Mouse (Mus musculus): ENCODE measurements at regions not wholly inside any gene's neighbourhood (a gene's known extent, or its start where the extent isn't known, plus 50 kb on each side); places are given as distances from the start of the nearest gene placed in this dataset.

DNA sequence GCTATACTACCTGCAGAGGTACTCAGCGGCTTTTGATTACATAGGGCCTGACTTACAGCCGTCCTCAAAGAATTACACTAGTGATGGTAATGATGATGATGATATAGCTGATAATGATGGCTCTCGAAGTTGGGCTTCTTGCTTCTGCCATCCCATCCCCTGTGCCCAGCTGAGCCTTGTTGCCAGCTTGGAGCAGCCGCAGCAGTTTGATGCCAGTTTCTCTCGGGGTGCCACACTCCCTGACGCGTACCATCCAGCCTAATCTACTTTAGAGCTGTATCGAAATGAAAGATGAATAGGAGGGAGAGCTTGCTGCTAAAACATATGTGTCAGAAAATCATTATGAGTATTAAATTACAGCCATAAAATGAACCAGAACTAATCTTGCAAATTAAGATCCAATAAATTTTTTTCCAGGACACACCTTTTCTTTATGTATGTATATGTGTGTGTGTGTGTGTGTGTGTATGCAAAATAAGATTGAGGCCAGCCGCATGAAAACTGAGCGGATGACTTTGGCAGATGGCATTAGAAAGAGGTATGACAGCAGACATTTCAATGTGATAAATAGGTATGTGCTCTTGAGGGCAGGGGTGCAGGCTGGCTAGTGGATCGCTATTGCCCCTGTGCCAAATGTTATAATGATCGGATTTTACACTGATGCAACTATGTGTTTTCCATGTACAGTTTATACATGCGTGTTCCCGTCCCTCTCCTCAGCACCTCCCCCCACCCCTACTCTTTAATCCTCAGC is 443.3 kb downstream of the Cd83 start:
- ATAC-seq (replicated peaks in 1 of 2; ENCODE audit: insufficient read depth in 1 of 2, low FRiP score in 2 of 2, low TSS enrichment in 1 of 2, low read depth in 1 of 2, poor library complexity in 2 of 2, severe bottlenecking in 2 of 2), result no peak

DNA sequence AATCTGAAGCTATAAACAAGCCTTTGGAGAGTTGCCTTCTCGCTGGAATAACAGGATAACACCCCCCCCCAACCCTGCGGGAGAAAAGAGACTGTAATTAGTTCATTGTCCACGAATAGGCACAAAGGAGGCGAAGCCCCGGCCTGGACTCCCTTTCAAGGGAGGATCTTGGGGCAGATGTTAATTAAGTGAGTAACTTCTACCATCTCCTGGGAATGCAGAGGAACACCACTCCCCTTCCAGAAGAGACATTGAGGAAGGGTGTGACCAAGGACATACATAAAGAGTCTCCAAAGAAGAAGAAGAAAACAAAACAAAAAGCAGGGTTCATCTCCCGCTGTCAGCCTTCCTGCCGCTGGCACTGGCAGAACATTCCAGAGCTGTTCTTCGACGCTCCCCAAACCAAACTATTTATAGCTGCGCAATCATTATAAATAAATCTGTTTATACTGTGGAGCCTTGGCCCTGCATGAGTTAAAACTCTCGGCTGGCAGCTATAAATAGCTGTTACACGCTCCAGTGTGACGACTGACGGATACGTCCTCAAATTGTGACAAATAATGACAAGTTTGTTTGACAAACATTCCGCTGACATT is 444.1 kb downstream of the Cd83 start:
- ATAC-seq (replicated peaks in 1 of 2; ENCODE audit: insufficient read depth in 1 of 2, low FRiP score in 2 of 2, low TSS enrichment in 1 of 2, low read depth in 1 of 2, poor library complexity in 2 of 2, severe bottlenecking in 2 of 2), result no peak

DNA sequence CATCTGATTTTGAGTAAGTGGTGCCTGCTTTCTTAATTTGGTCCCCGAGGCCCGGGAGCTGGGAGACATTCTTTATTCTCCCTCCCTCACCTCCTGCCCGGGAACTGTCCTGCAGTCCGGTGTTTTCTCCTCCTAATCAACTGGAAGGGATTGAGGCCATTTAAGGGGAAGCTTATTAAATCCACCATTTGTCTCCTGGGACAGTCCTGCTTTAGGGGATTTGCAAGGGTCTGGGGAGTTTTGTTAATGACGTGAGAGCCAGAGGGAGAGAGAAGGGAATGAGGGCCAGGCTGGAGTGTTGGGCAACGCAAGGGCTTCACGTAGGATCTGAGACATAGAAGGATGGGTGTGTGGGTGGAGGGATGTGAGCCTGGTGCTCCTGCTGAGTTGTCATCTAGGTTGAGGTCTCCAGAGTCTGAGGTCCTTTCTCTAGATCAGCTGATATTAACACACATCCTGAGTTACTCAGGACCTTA is 444.6 kb downstream of the Cd83 start:
- ATAC-seq (replicated peaks in 1 of 2; ENCODE audit: insufficient read depth in 1 of 2, low FRiP score in 2 of 2, low TSS enrichment in 1 of 2, low read depth in 1 of 2, poor library complexity in 2 of 2, severe bottlenecking in 2 of 2), result no peak

DNA sequence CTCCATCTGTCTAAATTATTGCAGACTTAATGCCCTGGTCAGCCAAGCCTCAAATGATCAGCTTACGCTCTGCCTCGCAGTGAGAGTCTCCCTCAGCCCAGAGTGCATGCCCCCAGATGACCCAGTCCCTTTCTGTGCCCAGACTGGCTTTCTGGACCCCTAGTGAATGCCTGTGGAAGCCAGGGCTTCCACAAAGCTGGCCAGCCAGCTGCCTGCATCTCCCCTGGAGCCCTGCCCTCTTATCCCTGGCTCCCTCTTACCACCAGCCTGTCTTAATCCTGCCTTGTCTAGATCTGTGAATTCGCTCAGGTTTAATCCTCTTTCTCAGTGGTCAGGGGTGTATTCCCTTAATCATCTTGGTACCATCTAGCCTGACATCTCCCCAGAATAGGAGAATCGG is 446.8 kb downstream of the Cd83 start:
- no peak for ATAC-seq (replicated peaks in 1 of 2; ENCODE audit: insufficient read depth in 1 of 2, low FRiP score in 2 of 2, low TSS enrichment in 1 of 2, low read depth in 1 of 2, poor library complexity in 2 of 2, severe bottlenecking in 2 of 2)

DNA sequence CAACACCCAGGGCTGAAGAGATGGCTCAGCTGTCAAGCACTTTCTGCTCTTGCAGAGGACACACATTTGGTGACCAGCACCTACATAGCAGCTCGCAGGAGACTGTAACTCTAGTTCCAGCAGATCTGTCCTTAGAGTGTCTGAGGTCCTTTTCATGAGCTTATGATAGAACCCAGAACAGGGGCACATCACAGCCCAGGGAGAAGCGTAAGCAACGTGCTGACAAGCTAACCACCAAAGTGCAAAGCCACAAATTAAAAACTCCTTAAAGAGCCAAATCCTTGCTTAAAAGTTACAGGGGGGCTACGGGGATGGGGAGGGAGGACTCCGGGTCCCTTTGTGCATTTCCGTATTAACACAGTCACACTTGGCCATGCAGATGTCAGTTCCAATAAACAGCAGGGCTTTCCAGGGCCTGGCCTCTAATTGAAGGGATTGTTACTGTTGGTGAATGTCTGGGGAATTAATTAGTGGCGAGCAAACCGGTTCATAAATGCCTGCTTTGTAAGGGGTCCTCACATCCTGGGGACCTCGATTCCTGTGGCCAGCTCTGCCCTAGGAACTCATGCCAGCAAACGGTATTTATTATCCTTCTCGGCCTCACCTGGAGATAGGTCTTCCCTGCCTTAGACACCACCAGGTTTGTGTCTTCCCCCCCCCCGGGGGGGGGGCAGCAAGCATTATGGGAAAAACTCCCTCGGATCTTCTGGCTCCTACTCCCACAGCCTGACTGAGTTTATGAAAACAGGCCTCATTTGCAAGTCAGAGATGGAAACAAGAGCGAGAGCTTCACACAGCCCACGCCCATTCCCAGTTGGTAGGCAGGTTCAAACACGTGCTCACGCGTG is 447.5 kb downstream of the Cd83 start:
- ATAC-seq (replicated peaks in 1 of 2; ENCODE audit: insufficient read depth in 1 of 2, low FRiP score in 2 of 2, low TSS enrichment in 1 of 2, low read depth in 1 of 2, poor library complexity in 2 of 2, severe bottlenecking in 2 of 2), result no peak

DNA sequence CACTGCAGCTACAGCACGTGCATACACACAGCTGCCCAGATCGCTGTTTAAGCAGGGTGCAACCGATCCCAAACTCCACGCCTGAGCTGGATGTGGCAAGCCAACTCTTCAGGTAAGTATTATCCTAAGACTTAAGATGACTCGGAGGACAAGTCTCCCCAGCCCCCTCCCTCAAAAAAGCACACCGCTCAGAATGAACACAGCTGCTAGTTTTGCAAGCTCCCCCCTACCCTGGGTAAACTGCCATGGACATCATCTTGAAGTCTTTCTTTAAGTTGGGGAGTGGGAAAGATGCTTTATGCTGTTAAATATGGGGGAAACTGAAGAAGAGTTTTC is 448.1 kb downstream of the Cd83 start:
- ATAC-seq (replicated peaks in 1 of 2; ENCODE audit: insufficient read depth in 1 of 2, low FRiP score in 2 of 2, low TSS enrichment in 1 of 2, low read depth in 1 of 2, poor library complexity in 2 of 2, severe bottlenecking in 2 of 2), result no peak

DNA sequence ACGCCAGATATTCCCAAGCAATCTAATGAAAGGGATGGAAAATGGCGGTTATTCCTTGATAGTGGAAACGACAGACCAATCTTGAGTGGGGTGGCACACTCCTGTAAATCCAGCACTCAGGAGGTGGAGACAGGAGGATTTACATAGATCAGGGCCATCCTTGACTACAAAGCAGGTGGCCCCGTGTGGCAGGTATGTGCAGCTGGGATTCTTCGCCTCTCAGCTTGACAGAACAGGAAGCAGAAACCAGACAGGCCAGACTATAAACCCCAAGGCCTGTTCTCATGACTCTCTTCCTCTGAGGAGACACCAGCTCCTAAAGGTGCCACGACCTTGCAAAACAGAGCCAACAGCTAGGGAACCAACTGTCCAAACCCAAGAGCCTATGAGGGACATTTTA is 449.7 kb downstream of the Cd83 start:
- ATAC-seq (replicated peaks in 1 of 2; ENCODE audit: insufficient read depth in 1 of 2, low FRiP score in 2 of 2, low TSS enrichment in 1 of 2, low read depth in 1 of 2, poor library complexity in 2 of 2, severe bottlenecking in 2 of 2), result no peak

DNA sequence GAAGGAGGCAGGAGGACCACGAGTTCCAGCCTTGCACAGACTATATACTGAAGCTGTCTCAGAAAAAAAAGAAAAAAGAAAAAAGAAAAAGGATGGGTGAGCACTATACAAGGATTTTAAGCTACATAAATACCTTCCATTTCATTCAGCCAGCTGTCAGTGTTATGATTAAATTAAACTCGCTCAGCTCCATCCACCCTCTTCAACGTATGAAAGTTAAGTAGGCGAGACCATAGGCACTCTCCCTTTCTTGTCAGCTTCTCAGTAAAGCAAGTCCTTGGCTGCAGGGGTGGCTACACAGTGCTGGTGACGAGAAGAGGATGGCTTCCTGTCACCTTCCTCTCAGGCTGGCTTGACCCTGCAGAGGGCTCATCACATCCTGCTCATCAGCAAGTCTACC is 450.7 kb downstream of the Cd83 start:
- ATAC-seq (replicated peaks in 1 of 2; ENCODE audit: insufficient read depth in 1 of 2, low FRiP score in 2 of 2, low TSS enrichment in 1 of 2, low read depth in 1 of 2, poor library complexity in 2 of 2, severe bottlenecking in 2 of 2), result no peak

DNA sequence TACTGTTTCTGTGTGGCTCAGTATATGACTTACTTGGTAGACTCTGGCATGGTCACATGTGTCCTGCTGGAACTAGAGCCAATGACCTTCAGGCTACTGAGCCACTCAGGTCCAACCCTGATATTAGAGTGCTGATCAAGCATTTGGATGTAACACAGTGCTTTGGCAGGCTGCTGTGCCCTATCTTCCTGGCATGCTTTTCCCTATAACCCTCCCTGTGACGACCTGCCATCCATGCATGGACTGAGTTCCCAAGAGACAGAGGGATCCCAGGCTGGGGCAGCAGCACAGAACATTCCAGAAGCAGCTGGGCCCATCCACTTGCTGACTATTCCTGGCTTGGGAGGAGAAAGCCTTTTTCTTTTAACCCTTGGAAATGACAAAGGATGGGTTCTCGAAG is 451.4 kb downstream of the Cd83 start:
- ATAC-seq (replicated peaks in 1 of 2; ENCODE audit: insufficient read depth in 1 of 2, low FRiP score in 2 of 2, low TSS enrichment in 1 of 2, low read depth in 1 of 2, poor library complexity in 2 of 2, severe bottlenecking in 2 of 2), result no peak

DNA sequence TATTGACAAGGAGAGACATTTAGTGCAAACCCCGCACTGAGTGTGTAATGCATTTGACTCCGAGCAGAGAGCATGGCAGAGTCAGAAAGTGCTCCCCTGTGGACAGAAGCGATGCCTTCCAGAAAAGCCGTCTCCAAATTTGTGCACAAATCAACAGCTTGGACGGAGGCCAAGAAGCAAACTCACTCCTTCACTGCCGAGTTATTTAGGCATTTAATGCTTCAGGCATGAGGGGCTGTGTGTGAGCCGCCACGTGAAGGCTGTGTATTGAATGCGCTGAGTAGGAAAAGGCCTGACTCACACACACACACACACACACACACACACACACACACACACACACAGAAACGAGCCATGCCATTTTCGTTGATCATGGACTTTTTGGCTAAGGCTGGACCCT is 453.7 kb downstream of the Cd83 start:
- ATAC-seq (replicated peaks in 1 of 2; ENCODE audit: insufficient read depth in 1 of 2, low FRiP score in 2 of 2, low TSS enrichment in 1 of 2, low read depth in 1 of 2, poor library complexity in 2 of 2, severe bottlenecking in 2 of 2), result no peak

DNA sequence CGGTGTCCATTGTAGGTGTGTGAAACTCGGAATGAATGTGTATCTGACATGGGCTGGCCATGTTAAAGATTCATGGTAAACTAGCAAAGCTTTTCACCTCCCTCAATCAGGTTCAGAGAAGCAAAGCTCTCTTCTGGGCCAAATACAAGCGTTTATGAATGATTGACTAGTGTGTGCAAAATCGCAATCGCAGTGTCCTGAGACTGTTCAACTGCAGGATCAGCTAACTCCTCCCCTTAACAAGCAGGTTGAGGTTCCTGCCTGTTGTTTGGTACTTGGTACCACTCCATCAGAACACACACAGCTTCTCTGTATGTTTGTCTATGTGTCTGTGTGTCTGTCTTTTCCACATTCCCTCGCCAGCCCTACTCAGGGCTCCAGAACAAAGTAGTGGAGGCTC is 458.6 kb downstream of the Cd83 start:
- ATAC-seq (replicated peaks in 1 of 2; ENCODE audit: insufficient read depth in 1 of 2, low FRiP score in 2 of 2, low TSS enrichment in 1 of 2, low read depth in 1 of 2, poor library complexity in 2 of 2, severe bottlenecking in 2 of 2), result no peak

DNA sequence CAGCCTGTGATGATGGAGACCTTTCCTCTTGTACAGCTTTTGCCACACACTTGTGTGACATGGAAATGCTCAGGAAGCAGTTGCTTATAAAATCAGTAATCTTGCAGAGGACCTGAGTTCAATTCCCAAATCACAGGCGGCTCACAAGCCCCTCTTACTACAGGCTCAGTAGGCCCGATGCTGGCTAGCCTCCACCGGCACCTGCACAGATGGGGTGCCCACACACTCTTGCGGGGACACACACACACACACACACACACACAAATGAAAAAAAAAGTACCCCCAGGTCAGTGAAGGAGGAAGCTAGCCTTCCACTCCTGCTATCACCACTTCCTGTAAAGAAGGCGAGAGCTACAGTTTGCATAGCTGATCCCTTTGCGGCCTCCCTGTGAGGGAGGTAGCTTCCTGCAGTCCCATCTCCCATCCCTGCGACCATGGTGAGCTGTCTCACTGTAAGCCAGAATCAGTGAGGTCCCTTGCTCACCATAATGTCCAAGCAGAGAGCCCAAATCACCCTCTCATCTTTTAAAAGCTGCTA is 462.2 kb downstream of the Cd83 start:
- ATAC-seq (replicated peaks in 1 of 2; ENCODE audit: insufficient read depth in 1 of 2, low FRiP score in 2 of 2, low TSS enrichment in 1 of 2, low read depth in 1 of 2, poor library complexity in 2 of 2, severe bottlenecking in 2 of 2), result peak; percentile 53 to 69

DNA sequence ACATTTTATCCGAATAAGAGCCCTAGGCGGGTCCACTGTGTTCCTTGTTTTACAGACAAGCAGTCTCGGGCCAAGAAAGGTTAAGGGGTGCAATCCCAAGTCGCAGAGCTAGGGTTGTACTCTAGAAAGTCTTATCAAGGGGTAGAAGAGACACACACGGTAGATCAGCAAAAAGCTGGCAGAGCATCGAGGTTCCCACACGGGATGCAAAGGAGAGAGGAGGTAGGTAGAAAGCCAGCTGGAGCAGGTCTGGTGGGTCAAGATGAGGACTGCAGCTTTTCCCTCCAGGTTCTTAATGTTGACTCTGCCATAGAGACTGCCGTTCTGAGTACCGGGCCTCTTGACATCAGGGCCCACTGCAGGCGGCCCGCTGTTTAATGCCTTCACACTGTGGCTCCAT is 463.3 kb downstream of the Cd83 start:
- ATAC-seq (replicated peaks in 1 of 2; ENCODE audit: insufficient read depth in 1 of 2, low FRiP score in 2 of 2, low TSS enrichment in 1 of 2, low read depth in 1 of 2, poor library complexity in 2 of 2, severe bottlenecking in 2 of 2), result no peak

DNA sequence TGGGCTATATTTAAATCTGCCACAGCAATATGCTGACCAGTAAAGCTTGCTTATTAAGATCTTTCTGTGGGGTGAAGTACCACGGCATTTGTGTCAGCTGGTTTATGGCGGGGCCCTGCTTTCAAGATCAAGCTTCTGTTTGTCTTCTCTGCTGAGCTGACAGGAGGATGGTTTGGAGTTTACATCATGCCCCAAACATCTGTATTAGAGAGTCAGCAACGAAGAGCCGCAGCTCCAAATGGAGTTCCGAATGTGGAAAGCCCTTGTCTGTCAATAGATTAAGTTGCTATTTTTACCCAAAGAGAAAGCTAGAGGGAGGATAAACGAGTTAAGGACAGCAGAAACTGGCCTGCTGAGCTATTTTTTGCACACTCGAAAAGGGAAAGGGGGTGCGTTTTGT is 463.8 kb downstream of the Cd83 start:
- no peak for ATAC-seq (replicated peaks in 1 of 2; ENCODE audit: insufficient read depth in 1 of 2, low FRiP score in 2 of 2, low TSS enrichment in 1 of 2, low read depth in 1 of 2, poor library complexity in 2 of 2, severe bottlenecking in 2 of 2)

DNA sequence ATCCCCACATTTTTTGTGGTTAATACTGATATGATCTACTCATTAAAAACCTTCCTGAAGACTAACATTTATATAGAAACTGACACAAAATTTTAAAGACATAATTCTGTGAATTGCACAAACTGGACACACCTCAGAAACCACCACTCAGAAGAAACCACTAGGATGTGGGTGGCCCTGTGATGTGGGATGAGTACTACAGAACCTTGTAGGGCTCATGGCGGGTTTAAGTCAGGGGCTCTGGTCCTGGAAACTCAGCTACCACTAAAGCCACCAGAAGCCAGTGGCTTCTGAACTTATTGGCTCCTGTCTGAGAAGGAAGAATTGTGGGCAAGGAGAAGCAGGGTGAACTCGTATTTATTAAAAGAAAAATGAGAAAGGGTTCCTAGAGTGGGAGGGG is 464.5 kb downstream of the Cd83 start:
- peak in 1 of 2 experiments; percentile 18; a peak in 1 of 4 replicates for ATAC-seq (replicated peaks in 1 of 2; ENCODE audit: insufficient read depth in 1 of 2, low FRiP score in 2 of 2, low TSS enrichment in 1 of 2, low read depth in 1 of 2, poor library complexity in 2 of 2, severe bottlenecking in 2 of 2)

DNA sequence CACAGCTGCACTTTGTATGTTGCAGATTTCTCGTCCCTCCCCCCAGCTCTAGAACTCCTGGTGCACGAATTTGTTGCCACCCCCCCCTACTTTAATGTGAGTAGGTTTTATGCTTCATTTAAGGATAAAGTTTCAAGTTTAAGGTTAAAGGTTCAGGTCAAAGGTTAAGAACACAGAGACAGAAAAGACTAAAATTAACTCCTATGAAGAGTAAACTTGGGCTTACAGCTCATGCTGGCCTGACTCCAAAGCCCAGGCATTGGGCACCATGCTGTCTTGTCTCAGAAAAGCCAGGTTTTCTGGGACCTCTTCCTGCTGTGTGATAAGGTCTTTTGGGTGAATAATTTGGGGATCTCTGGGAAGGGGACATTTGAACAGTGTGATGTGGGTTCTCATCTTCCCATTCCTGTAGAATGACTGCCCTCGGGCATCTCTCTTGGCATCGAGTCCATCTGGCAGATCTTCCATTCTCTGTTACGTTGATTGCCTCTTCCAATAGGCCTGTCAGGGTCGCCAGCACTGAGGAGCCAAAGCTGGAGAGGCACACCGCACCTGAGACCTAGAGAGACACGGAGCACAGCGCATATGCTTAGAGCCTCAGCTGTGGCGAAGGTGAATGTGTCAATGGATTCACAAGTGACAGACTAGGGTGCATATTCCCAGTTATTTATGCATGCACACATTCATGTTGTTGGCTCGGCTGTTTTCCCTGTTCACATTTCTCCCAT is 466.1 kb downstream of the Cd83 start:
- no peak for ATAC-seq (replicated peaks in 1 of 2; ENCODE audit: insufficient read depth in 1 of 2, low FRiP score in 2 of 2, low TSS enrichment in 1 of 2, low read depth in 1 of 2, poor library complexity in 2 of 2, severe bottlenecking in 2 of 2)

DNA sequence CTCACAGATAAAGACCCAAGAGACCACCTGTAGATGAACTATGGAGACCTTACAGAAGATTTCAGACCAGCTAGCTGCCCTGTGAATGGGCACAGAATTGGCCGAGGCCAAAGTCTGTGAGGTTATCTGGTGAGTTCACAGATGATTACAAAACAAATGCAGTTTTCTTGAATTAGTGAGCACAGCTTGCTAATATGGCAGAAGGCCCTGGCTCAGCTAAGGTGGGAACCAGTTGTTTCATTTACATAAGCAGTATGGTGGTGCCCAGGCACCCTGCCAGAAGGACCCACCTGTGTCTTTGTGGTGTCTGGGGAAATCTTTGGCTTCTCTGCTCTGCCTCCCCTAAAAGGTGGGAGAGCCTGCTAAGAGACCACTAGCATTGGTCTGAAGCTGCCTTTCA is 466.9 kb downstream of the Cd83 start:
- ATAC-seq (replicated peaks in 1 of 2; ENCODE audit: insufficient read depth in 1 of 2, low FRiP score in 2 of 2, low TSS enrichment in 1 of 2, low read depth in 1 of 2, poor library complexity in 2 of 2, severe bottlenecking in 2 of 2), result no peak

DNA sequence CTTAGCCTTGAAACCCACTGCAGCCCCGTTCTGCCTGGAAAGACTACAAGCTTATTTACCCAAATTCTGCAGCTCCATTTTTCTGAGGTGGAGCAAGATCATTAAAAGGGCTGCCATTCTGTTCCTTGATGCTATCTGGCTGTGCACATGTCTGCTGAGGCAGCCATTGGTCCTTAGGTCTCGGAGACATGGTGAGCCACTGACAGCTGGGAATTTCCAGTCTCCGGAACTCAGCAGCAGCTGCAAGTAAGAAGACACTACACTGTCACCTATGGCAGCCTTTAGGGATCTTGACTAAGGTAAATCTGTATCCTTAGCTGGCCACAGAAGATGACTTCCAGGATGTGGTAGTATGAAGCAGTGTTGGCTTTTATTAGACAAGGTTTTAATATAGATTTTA is 467.9 kb downstream of the Cd83 start:
- no peak for ATAC-seq (replicated peaks in 1 of 2; ENCODE audit: insufficient read depth in 1 of 2, low FRiP score in 2 of 2, low TSS enrichment in 1 of 2, low read depth in 1 of 2, poor library complexity in 2 of 2, severe bottlenecking in 2 of 2)

Data from hematopoietic stem cell, adult 5-6 weeks (primary cell).